Mouse (Mus musculus) lung, postnatal 0 days (tissue): ENCODE data around the gene Ttll5. TPM values are rescaled to one million over a fixed set of nuclear protein-coding genes. Genes with fewer than 3 reads are reported as not detected.

Source experiments
- ATAC-seq: fragments of 200-750 bp; cut with Nextera tagmentation; 2 replicates; pipeline ENCODE4 v1.8.0; 2017; ENCODE audit warnings: moderate library complexity
- DNase-seq: peaks from one replicate; pipeline ENCODE4 v3.0.0-alpha.2; 2016; ENCODE audit warnings: low spot score
- H3K27ac ChIP-seq: fragments of 300-500 bp; sonication (generic); 2 replicates; pipeline ENCODE4 v1.5.1; 2014; ENCODE audit warnings: antibody characterized with exemption, mild to moderate bottlenecking, low read length, mixed read lengths
- H3K27me3 ChIP-seq: fragments of 300-500 bp; sonication (generic); replicated peaks from 2 replicates; pipeline ENCODE4 v1.6.1; 2014; ENCODE audit warnings: low read length, mixed read lengths; ENCODE audit not compliant: insufficient read depth
- H3K36me3 ChIP-seq: fragments of 300-500 bp; sonication (generic); 2 replicates; pipeline ENCODE4 v1.6.1; 2014; ENCODE audit warnings: low read length, mixed read lengths; ENCODE audit not compliant: insufficient read depth
- H3K4me1 ChIP-seq: fragments of 300-500 bp; sonication (generic); 2 replicates; pipeline ENCODE4 v1.6.1; 2014; ENCODE audit warnings: antibody characterized with exemption, low read depth, low read length, mixed read lengths; ENCODE audit not compliant: insufficient read depth
- H3K4me2 ChIP-seq: fragments of 300-500 bp; sonication (generic); replicated peaks from 2 replicates; pipeline ENCODE4 v1.6.1; 2014; ENCODE audit warnings: low read depth, mild to moderate bottlenecking, low read length, moderate library complexity, mixed read lengths
- H3K4me3 ChIP-seq: fragments of 300-500 bp; sonication (generic); 2 replicates; pipeline ENCODE4 v1.5.1; 2014; ENCODE audit warnings: low read depth, low read length
- H3K9ac ChIP-seq: fragments of 300-500 bp; sonication (generic); replicated peaks from 2 replicates; pipeline ENCODE4 v1.6.1; 2014; ENCODE audit warnings: low read depth, mild to moderate bottlenecking
- H3K9me3 ChIP-seq: fragments of 300-500 bp; sonication (generic); 2 replicates; pipeline ENCODE4 v1.6.1; 2016; ENCODE audit warnings: low read length, mixed read lengths
- CTCF ChIP-seq: IDR thresholded peaks from 2 replicates; pipeline ENCODE4 v1.5.1; 2016; ENCODE audit warnings: antibody characterized with exemption, mild to moderate bottlenecking
- EP300 ChIP-seq: IDR thresholded peaks from 2 replicates; pipeline ENCODE4 v1.6.1; 2016; ENCODE audit warnings: antibody characterized with exemption, mild to moderate bottlenecking, control low read depth
- WGBS: fragments of 180-500 bp; shearing (Covaris S2); extraction: QIAGEN DNeasy Blood & Tissue Kit; methylation state at CpG from one replicate; pipeline ENCODE4 v1.1.7; 2014; 5-methylcytosine and 5-hydroxymethylcytosine counted together
- polyA plus RNA-seq: library from polyadenylated mRNA; unstranded; fragments of >200 nt; fragmentation: Nextera tagmentation; extraction: Ambion mirVana; gene quantifications from 2 replicates; pipeline ENCODE4 v1.2.1, GENCODE M21; 2015

The Ttll5 gene
- polyA plus RNA-seq, 1 experiment from 2014 or later, result 4.9 TPM

- ATAC-seq, result no peak
- no peak for DNase-seq
- 87% methylated on average over 3 of the region's 3 CpGs for WGBS
- Histone ChIP-seq H3K27ac (no peak overlapping the region), H3K27me3 (no peaks in the 10 kb centered on the region), H3K9me3 (no peaks in the 10 kb centered on the region), H3K4me2 (no peak overlapping the region), H3K4me1 (no peaks in the 10 kb centered on the region; the same call in 1 of the 2 replicates), H3K36me3 (no peaks in the 10 kb centered on the region), H3K9ac (no peak overlapping the region), H3K4me3 (no peak overlapping the region)
- TF ChIP-seq EP300, result no peak
- no peak for TF ChIP-seq CTCF
Observed at GRCm38 (mm10) chr12:85944419-85944818, 120.0 kb downstream of the Ttll5 start.

GRCm38 (mm10) chr12:85947161-85947560, 122.7 kb downstream of the Ttll5 start:
- Histone ChIP-seq H3K9ac (no peak overlapping the region), H3K4me1 (no peaks in the 10 kb centered on the region; the same call in 1 of the 2 replicates), H3K4me2 (no peak overlapping the region), H3K4me3 (no peak overlapping the region), H3K27ac (no peak overlapping the region), H3K27me3 (no peaks in the 10 kb centered on the region), H3K9me3 (no peaks in the 10 kb centered on the region), H3K36me3 (no peaks in the 10 kb centered on the region)
- no peak for TF ChIP-seq CTCF
- no peak for TF ChIP-seq EP300
- DNase-seq (no peak), ATAC-seq (no peak)
- WGBS, result 87% methylated on average over 4 of the region's 4 CpGs

- no peaks in the 10 kb centered on the region for H3K36me3 ChIP-seq
- no peak for TF ChIP-seq EP300
- TF ChIP-seq CTCF, result no peak
- no peak for DNase-seq
- no peak overlapping the region for H3K27ac ChIP-seq
- no peak overlapping the region for H3K4me2 ChIP-seq
- no peaks in the 10 kb centered on the region for H3K4me1 ChIP-seq
- no peaks in the 10 kb centered on the region for H3K9me3 ChIP-seq
- WGBS, result 76% methylated on average over 6 of the region's 6 CpGs
- H3K27me3 ChIP-seq, result no peaks in the 10 kb centered on the region
- no peak for ATAC-seq
- H3K9ac ChIP-seq, result no peak overlapping the region
- no peak overlapping the region for H3K4me3 ChIP-seq
Observed at GRCm38 (mm10) chr12:85949667-85950066, 125.2 kb downstream of the Ttll5 start.

- Histone ChIP-seq H3K36me3 (no peaks in the 10 kb centered on the region), H3K4me2 (no peak overlapping the region), H3K9me3 (no peaks in the 10 kb centered on the region), H3K4me3 (no peak overlapping the region), H3K27me3 (no peaks in the 10 kb centered on the region), H3K4me1 (no peaks in the 10 kb centered on the region), H3K27ac (no peak overlapping the region), H3K9ac (no peak overlapping the region)
- WGBS, result 50% methylated on average over 6 of the region's 6 CpGs
- no peak for TF ChIP-seq CTCF
- peak; percentile 51 for TF ChIP-seq EP300
- ATAC-seq (peak; percentile 50), DNase-seq (peak; percentile 49)
Observed at GRCm38 (mm10) chr12:85950371-85950770, 125.9 kb downstream of the Ttll5 start.

- no peaks in the 10 kb centered on the region for H3K27me3 ChIP-seq
- no peak for ATAC-seq
- no peak for DNase-seq
- no peaks in the 10 kb centered on the region for H3K4me1 ChIP-seq
- TF ChIP-seq CTCF, result no peak
- TF ChIP-seq EP300, result no peak
- 72% methylated on average over 4 of the region's 4 CpGs for WGBS
- 0 out of 2 replicates have a peak overlapping the region, but pooled peaks have one; percentile 9 for H3K27ac ChIP-seq
- H3K9me3 ChIP-seq, result no peaks in the 10 kb centered on the region
- H3K4me2 ChIP-seq, result no peak overlapping the region
- H3K4me3 ChIP-seq, result no peak overlapping the region
- H3K9ac ChIP-seq, result no peak overlapping the region
- no peaks in the 10 kb centered on the region for H3K36me3 ChIP-seq
Observed at GRCm38 (mm10) chr12:85951036-85951435, 126.6 kb downstream of the Ttll5 start.

GRCm38 (mm10) chr12:85951822-85952221, 127.4 kb downstream of the Ttll5 start:
- 91% methylated on average over 1 of the region's 1 CpGs for WGBS
- Histone ChIP-seq H3K27me3 (no peaks in the 10 kb centered on the region), H3K4me1 (no peaks in the 10 kb centered on the region), H3K9me3 (no peaks in the 10 kb centered on the region), H3K9ac (no peak overlapping the region), H3K4me3 (no peak overlapping the region), H3K27ac (no peak overlapping the region), H3K36me3 (no peaks in the 10 kb centered on the region), H3K4me2 (no peak overlapping the region)
- TF ChIP-seq EP300, result no peak
- peak; percentile 50 for TF ChIP-seq CTCF
- DNase-seq, result no peak
- no peak for ATAC-seq

- TF ChIP-seq EP300 (no peak), CTCF (no peak)
- H3K4me3 ChIP-seq, result no peak overlapping the region
- H3K9me3 ChIP-seq, result no peaks in the 10 kb centered on the region
- H3K4me2 ChIP-seq, result no peak overlapping the region
- H3K27ac ChIP-seq, result no peak overlapping the region
- H3K27me3 ChIP-seq, result no peaks in the 10 kb centered on the region
- no peaks in the 10 kb centered on the region for H3K36me3 ChIP-seq
- no peak overlapping the region for H3K9ac ChIP-seq
- ATAC-seq (no peak), DNase-seq (no peak)
- WGBS, result 90% methylated on average over 5 of the region's 5 CpGs
- no peaks in the 10 kb centered on the region for H3K4me1 ChIP-seq
Observed at GRCm38 (mm10) chr12:85952349-85952748, 127.9 kb downstream of the Ttll5 start.
